Mouse (Mus musculus) testis, adult 10 weeks (tissue): Measurements from ENCODE around the gene Frmd4a. TPM values are rescaled to one million over a fixed set of nuclear protein-coding genes. Genes with fewer than 3 reads are reported as not detected.

ENCODE experiments used
- polyA plus RNA-seq: library from polyadenylated mRNA; stranded (reverse); fragments of 350-450 nt; fragmentation: Illumina TruSeq; extraction: RNeasy Lipid Tissue Mini Kit (QIAGEN cat#74804); gene quantifications from one replicate; pipeline ENCODE4 v1.2.3, GENCODE M21; 2014; ENCODE audit warnings: low read depth, low replicate concordance

The Frmd4a gene
- 4.7 TPM for polyA plus RNA-seq

GRCm38 (mm10) chr2:4017528-4018288 is at the start of gene Frmd4a:
Gene Frmd4a (plus strand): TSS chr2:4017717.

GRCm38 (mm10) chr2:4651500-4652285 is 634.2 kb downstream of the Frmd4a start, which contains the start of gene Prpf18:
Gene Prpf18 (minus strand): TSS chr2:4652113.

